Comparison of ENCODE assay signal across 29 mouse cellular contexts in the genomic region with DNA sequence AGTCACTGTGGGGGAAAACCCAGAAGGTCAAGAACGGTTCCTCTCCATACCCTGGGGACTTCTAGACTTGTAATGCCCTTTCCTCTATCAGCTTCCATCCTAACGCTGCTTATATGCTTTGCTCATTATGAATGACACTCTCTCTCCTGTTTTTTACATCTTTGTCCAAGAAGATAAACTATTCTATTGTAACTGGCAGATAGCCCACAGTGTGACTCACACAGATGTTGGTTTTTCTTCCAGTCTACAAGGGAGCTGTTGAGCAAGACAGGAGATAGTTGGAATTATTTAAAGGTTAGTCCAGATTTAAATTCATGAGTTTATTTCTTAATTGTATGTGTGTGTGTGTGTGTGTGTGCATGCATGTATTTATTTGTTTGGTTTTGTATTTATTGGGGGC.
DNase-seq lines count a peak whose midpoint lies in the region; ATAC-seq and TF ChIP-seq lines count a peak whose summit lies in the region.
"Had no signal": no experiment of that assay in that cellular context is flagged by ENCODE, and none has a peak within 500 bp of the region (broad histone marks: within the 10 kb centered on the region; RNA-seq: fewer than 3 reads in every experiment).

No protein-coding gene starts in this region.

- no peak overlapping the region for H3K9ac ChIP-seq in kidney, postnatal 0 days (ENCODE audit: low read depth, low read length)
- no peak overlapping the region for H3K9ac ChIP-seq in kidney, embryonic 14.5 days (ENCODE audit: low read depth, low read length)
- H3K9ac ChIP-seq: forebrain, embryonic 15.5 days; limb, embryonic 15.5 days; liver, embryonic 13.5 days had no signal

- H3K4me3 ChIP-seq in kidney, postnatal 0 days (replicated peaks; ENCODE audit: low read depth, low read length) = no peak overlapping the region
- no peak overlapping the region for H3K4me3 ChIP-seq in kidney, embryonic 14.5 days (ENCODE audit: low read length)
- H3K4me3 ChIP-seq: forebrain, embryonic 10.5 days; forebrain, embryonic 15.5 days; gastrocnemius, adult 2 months; limb, embryonic 10.5 days; limb, embryonic 15.5 days; liver, embryonic 13.5 days had no signal

- no peaks in the 10 kb centered on the region for H3K36me3 ChIP-seq in kidney, postnatal 0 days (ENCODE audit: insufficient read depth, low read length)
- no peaks in the 10 kb centered on the region for H3K36me3 ChIP-seq in kidney, embryonic 14.5 days (ENCODE audit: control insufficient read depth, insufficient read depth, low read length)
- H3K36me3 ChIP-seq: forebrain, embryonic 10.5 days; forebrain, embryonic 15.5 days; limb, embryonic 10.5 days; limb, embryonic 15.5 days; liver, embryonic 13.5 days had no signal

- H3K27me3 ChIP-seq in kidney, postnatal 0 days (ENCODE audit: insufficient read depth, low read length) = no peaks in the 10 kb centered on the region
- H3K27me3 ChIP-seq in kidney, embryonic 14.5 days (ENCODE audit: control insufficient read depth, insufficient read depth, low read length) = no peaks in the 10 kb centered on the region
- H3K27me3 ChIP-seq: forebrain, embryonic 15.5 days; limb, embryonic 15.5 days; liver, embryonic 13.5 days had no signal

- no peak for ATAC-seq in kidney, postnatal 0 days (replicated peaks; ENCODE audit: low FRiP score, low read depth)
- no peak for ATAC-seq in kidney, embryonic 14.5 days (ENCODE audit: low FRiP score, low TSS enrichment)
- no peak for ATAC-seq in frontal cortex, adult (ENCODE audit: low TSS enrichment)
- ATAC-seq: activated CD4-positive, CD25-positive, alpha-beta regulatory T cell, adult 4 months; forebrain, embryonic 15.5 days; hindbrain, embryonic 16.5 days had no signal

- intact Hi-C loops in left cerebral cortex, postnatal 25 days (cut with DNase I) = no loop called here

- no peaks in the 10 kb centered on the region for H3K9me3 ChIP-seq in kidney, postnatal 0 days (replicated peaks; ENCODE audit: low read length)
- H3K9me3 ChIP-seq in kidney, embryonic 14.5 days (ENCODE audit: control insufficient read depth, low read length) = no peaks in the 10 kb centered on the region
- H3K9me3 ChIP-seq: forebrain, embryonic 10.5 days; forebrain, embryonic 15.5 days; limb, embryonic 10.5 days; limb, embryonic 15.5 days; liver, embryonic 13.5 days had no signal

- no peak overlapping the region for H3K4me2 ChIP-seq in kidney, postnatal 0 days (ENCODE audit: low read length)
- H3K4me2 ChIP-seq in kidney, embryonic 14.5 days (replicated peaks; ENCODE audit: low read depth, low read length) = no peak overlapping the region
- H3K4me2 ChIP-seq: forebrain, embryonic 15.5 days; heart, embryonic 11.5 days; limb, embryonic 15.5 days; liver, embryonic 13.5 days had no signal

- 52% methylated on average over 2 of the region's 2 CpGs for WGBS in kidney, postnatal 0 days
- WGBS in kidney, embryonic 14.5 days = 56% methylated on average over 2 of the region's 2 CpGs

- TF ChIP-seq CTCF in kidney, postnatal 0 days (IDR thresholded peaks at IDR 0.05; ENCODE audit: low read depth) = no peak

- H3K27ac ChIP-seq in kidney, postnatal 0 days = no peak overlapping the region
- H3K27ac ChIP-seq in kidney, embryonic 14.5 days (ENCODE audit: low read depth, low read length) = no peak overlapping the region
- H3K27ac ChIP-seq: forebrain, embryonic 10.5 days; forebrain, embryonic 15.5 days; gastrocnemius, adult 2 months; limb, embryonic 10.5 days; limb, embryonic 15.5 days; liver, embryonic 13.5 days had no signal

- DNase-seq in adrenal gland, adult (ENCODE audit: inconsistent age in 2 of 2, low spot score in 1 of 2) = peak; percentile 5 to 70
- no peak for DNase-seq in adrenal gland, postnatal 4 days (ENCODE audit: low spot score in 2 of 2)
- peak; percentile 18 for DNase-seq in kidney, postnatal 0 days (ENCODE audit: low spot score)
- peak; percentile 19 for DNase-seq in adrenal gland, postnatal 10 days
- DNase-seq in testis, postnatal 14 days (ENCODE audit: low spot score) = no peak
- no peak for DNase-seq in left cerebral cortex, postnatal 25 days (ENCODE audit: low spot score in 2 of 2)
- DNase-seq: cerebellum, adult 18-20 months; cerebellum, postnatal 14 days; gastrocnemius, adult 2 months; gastrocnemius, postnatal 36 days; heart, adult 18-20 months; heart, postnatal 14 days; kidney, adult 18-20 months; kidney, postnatal 4 days; layer of hippocampus, postnatal 36 days; liver, embryonic 13.5 days; lung, adult 18-20 months; lung, postnatal 10 days; midbrain, embryonic 14.5 days; thymus, postnatal 25 days had no signal

- no peaks in the 10 kb centered on the region for H3K4me1 ChIP-seq in kidney, postnatal 0 days (replicated peaks; ENCODE audit: insufficient read depth, low read length)
- no peaks in the 10 kb centered on the region for H3K4me1 ChIP-seq in kidney, embryonic 14.5 days (ENCODE audit: control insufficient read depth, insufficient read depth, low read length)
- H3K4me1 ChIP-seq: forebrain, embryonic 10.5 days; forebrain, embryonic 15.5 days; limb, embryonic 10.5 days; limb, embryonic 15.5 days; liver, embryonic 13.5 days had no signal

Comparison
In these comparisons a context has a peak if more than half of its experiments do, and no peak if none do; other contexts are left out.
1. DNase-seq: peak in adrenal gland, adult (2 of 2), kidney, postnatal 0 days (single experiment) and adrenal gland, postnatal 10 days (single experiment); none in adrenal gland, postnatal 4 days (0 of 2), testis, postnatal 14 days (single experiment) and left cerebral cortex, postnatal 25 days (0 of 2).